Mouse (Mus musculus) bone marrow macrophage, adult 2 months (primary cell): ENCODE measurements around the gene Lig3. TPM values are rescaled to one million over a fixed set of nuclear protein-coding genes. Genes with fewer than 3 reads are reported as not detected.

Source experiments
- H3K27ac ChIP-seq: 2 replicates; pipeline ENCODE4 v1.5.1; 2012; ENCODE audit warnings: low read depth, low read length; ENCODE audit not compliant: insufficient read depth
- H3K4me1 ChIP-seq: 2 replicates; pipeline ENCODE4 v1.6.1; 2012; ENCODE audit warnings: low read length; ENCODE audit not compliant: control insufficient read depth, insufficient read depth
- H3K4me3 ChIP-seq: 2 replicates; pipeline ENCODE4 v1.5.1; 2012; ENCODE audit warnings: mild to moderate bottlenecking, low read length, moderate library complexity; ENCODE audit not compliant: insufficient read depth
- CTCF ChIP-seq: IDR thresholded peaks from 2 replicates; pipeline ENCODE4 v1.5.1; 2012; ENCODE audit warnings: low read depth, mild to moderate bottlenecking, low read length, moderate library complexity
- POLR2A ChIP-seq: IDR thresholded peaks from 2 replicates; pipeline ENCODE4 v1.6.1; 2012; ENCODE audit warnings: mild to moderate bottlenecking, low read depth, low read length, borderline replicate concordance
- polyA plus RNA-seq: library from polyadenylated mRNA; stranded (reverse); fragments of >200 nt; gene quantifications from 2 replicates; pipeline ENCODE4 v1.2.4, GENCODE M21; 2012; ENCODE audit not compliant: missing spikeins, insufficient read depth, insufficient read length

Gene Lig3
- 6.6 and 9.0 TPM in 2 replicates for polyA plus RNA-seq

DNA sequence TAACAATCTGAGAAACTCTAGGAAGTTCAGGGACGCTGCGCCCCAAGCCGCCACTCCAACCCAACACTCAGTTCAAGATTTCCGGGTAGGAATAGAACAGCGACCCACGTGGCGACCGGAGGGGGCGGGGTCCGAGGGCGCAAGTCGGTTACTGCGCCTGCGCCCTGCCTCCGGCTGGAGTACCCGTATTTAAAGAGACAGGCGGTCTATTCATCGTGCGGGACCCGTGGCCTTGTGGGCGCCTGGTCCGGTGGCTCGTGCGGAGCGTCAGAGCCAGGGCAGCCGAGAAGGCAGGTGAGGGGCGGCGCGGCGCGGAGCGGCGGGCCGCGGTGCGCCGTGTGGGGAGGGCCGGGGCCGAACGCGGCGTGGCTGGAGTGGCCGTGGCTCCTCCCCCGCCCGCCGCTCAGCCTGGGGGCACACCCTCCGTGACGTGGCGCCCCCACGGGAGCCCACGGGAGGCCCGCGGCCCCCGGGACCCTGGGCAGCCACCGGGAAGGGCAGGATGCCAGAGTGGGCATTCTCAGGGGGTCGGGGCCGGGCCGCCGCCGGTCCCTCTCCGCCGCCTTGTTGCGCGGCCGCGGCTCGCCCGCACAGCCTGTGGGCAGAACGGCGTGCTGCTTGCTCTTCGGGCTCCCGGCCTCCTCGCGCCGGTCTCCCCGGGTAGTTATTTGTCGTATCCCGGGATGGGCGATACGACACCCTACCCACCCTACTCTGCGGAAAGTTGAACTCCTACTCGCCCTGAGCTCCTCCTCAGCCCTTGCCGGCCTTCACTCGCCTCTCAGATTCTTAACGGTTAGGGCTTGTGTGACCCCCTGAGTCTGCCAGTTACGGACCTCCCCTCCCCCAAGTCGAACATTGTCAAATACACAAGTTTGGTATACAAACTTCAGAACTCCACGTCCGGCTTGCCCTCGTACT lies at the start of gene Lig3:
Gene Lig3 (plus strand): TSS at position 126 of the 921 bp plus-strand sequence.
- Histone ChIP-seq H3K4me1 (peaks cover 17% of the 10 kb centered on the region), H3K27ac (peak within 1 kb of the TSS; percentile 83), H3K4me3 (peak within 1 kb of the TSS; percentile 76)
- TF ChIP-seq CTCF (no peak), POLR2A (no peak)

DNA sequence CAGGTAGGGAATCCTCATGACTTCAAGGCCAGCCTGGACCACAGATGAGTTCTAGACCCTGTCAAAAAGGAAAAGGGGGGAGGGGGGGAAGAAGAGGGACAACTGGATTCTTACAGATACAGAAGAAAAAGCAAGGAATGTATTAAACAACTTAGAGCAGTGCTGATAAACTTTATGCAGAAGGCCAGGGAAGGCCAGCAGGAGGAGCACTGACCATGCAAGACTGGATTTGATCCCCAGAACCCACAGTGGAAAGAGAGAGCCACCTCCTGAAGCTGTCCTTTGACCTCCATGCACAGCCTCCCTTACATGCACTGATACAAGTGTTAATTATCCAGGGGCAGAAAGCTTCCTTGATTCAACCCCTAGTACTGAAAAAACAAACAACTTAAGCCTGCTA lies 46.7 kb upstream of the Lig3 start:
- no peak overlapping the region for H3K4me3 ChIP-seq
- H3K4me1 ChIP-seq: no peaks in the 10 kb centered on the region
- no peak overlapping the region for H3K27ac ChIP-seq
- TF ChIP-seq POLR2A: no peak
- TF ChIP-seq CTCF: no peak

DNA sequence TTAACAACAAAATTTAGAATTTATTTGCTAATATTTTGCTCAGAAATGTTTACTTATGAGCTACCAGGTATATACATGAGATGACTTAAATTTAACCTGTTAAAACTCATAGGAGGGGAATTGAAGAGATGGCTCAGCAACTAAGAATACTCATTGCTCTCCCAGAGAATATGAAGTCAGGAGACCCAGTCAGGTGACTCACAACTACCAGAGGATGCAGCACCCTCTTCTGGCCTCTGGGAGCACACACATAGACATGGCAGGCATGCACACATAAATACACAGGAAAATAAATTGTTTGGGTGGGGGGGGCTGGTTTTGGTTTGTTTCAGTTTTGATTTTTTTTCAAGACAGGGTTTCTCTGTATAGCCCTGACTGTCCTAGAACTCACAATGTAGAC lies 41.9 kb upstream of the Lig3 start:
- no peak for TF ChIP-seq CTCF
- no peak for TF ChIP-seq POLR2A
- Histone ChIP-seq H3K4me1 (no peaks in the 10 kb centered on the region), H3K4me3 (no peak overlapping the region), H3K27ac (no peak overlapping the region)

DNA sequence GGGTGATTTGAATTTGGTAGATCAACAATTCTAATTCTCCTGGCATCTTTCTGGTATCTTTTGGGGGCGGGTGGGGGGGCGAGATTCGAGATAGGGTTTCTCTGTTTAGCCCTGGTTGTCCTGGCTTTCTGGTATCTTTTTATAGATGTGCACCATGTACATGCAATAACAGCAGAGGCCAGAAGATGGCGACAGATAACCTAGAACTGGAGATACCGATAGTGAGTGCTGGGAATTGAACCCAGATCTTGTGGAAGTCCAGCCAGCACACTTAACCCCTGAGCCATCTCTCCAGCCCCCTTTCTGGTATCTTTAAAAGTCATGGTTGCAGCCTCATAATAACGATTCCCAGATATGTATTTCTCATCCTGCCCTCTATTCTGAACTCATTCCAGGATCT lies 34.8 kb upstream of the Lig3 start:
- no peak for TF ChIP-seq POLR2A
- peak; percentile 78; the same call in 1 of the 2 replicates for TF ChIP-seq CTCF
- no peaks in the 10 kb centered on the region for H3K4me1 ChIP-seq
- H3K4me3 ChIP-seq: no peak overlapping the region
- H3K27ac ChIP-seq: no peak overlapping the region

DNA sequence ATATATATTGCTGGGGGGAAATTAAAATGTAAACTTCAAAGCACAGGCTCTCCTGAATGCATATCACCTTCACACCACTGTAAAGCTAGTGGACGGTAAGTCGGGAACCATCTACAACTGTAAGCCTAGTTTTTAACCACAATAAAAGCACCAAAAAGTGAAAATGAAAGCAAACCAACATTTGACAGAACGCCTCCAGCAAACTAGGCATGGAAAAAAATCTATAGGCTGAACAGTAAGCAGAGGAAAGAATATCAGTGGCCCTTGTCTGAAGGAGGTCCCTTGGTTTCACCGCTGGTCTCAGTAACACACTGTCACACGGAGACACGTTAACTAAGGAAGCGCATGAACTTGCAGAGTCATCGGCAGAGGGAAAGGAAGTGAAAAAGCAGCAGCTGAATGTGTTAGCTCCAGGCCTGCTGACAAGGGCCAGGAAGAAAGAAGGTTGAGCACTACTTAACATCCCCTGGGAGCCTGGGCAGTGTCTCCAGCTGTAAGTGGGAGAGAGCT lies 34.0 kb upstream of the Lig3 start:
- TF ChIP-seq POLR2A (no peak), CTCF (no peak)
- Histone ChIP-seq H3K27ac (peak overlapping the region; percentile 82), H3K4me3 (peak overlapping the region; percentile 54), H3K4me1 (no peaks in the 10 kb centered on the region)

DNA sequence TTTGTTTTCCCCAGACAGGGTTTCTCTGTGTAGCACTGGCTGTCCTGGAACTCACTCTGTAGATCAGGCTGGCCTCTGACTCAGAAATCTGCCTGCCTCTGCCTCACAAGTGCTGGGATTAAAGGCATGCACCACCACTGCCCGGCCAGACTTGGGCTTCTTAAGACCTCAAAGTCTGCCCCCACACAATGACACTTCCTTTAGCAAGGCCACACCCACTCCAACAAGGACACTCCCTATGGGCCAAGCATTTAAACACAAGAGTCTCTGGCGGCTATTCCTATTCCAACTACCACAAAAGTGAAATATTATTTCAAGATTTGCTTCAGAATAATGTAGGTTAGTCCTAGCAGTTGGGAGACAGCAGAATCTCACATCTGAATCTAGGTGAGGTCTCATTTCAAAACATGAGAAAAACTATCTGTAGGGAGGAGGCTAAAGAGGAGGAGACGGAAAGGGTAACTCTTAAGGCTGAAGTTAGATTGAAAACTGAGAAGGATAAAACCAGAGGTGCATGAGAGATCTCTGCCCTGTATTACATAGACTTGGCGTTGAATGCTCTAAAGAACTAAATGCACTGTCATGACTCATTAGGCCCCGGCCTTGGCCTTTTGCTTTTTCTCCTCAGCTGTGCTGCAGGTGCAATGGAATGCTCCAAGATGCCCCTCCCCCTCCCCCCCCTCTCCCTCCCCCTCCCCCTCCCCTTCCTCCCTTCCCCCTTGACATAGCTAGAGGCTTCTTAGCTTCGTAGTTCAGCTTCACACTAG lies 28.4 kb upstream of the Lig3 start:
- Histone ChIP-seq H3K4me3 (no peak overlapping the region), H3K4me1 (no peaks in the 10 kb centered on the region), H3K27ac (no peak overlapping the region)
- TF ChIP-seq POLR2A (no peak), CTCF (no peak)

DNA sequence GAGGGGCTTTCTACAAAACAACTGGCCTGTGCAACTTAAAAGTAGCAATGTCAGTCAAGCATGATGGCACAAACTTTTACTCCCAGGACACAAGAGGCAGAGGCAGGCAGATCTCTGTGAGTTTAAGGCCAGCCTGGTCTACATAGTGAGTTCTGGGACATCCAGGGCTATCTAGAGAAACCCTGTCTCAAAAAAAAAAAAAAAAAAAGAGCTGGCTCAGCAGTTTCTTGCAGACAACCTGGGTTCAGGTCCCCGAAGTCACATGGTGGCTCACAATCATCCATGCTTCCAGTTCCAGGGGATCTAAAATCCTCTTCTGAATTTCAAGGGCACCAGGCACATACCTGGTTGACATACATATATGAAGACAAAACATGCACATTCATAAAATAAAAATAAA lies 25.0 kb upstream of the Lig3 start:
- Histone ChIP-seq H3K4me1 (no peaks in the 10 kb centered on the region), H3K4me3 (no peak overlapping the region), H3K27ac (no peak overlapping the region)
- TF ChIP-seq POLR2A: no peak
- TF ChIP-seq CTCF: no peak

DNA sequence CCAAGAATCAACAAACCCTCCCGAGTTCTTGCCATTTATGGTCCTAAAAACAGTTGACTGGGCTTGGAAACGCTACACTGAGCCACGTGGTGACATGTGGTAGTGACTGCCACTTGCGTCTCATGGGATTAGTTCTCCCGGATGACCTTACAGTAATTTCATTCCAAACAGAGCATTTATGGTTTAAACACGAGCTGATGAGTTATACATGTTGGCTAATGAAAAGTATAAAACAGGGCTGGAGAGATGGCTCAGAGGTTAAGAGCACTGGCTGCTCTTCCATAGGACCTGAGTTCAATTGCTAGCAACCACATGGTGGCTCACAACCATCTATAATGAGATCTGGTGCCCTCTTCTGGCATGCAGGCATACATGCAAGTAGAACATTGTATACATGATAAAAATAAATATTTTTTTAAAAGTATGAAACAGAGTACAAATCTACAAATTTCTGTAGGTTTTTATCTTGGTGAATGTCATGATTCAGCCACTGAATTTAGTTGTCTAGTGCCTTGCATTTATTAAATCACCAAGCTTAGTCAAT lies 18.6 kb upstream of the Lig3 start:
- TF ChIP-seq CTCF (no peak), POLR2A (no peak)
- Histone ChIP-seq H3K4me1 (peaks cover 4% of the 10 kb centered on the region), H3K4me3 (no peak overlapping the region), H3K27ac (no peak overlapping the region)

DNA sequence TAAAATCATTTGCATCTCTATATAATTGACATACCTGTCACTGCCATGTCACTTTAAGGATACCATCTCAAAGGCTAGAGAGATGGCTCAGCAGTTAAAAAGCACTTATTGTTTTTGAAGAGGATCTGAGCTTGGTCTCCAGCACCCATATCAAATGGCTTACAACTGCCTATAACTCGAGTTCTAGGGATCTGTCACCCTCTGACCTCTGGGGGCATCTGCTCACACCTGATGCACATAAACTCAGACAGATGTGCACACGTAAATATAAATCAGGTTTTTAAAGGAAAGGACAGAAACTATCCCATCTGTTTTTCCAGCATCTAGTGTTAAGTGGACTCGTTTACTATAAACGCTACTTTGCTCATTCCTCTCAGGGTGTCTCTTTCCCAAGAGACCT lies 17.6 kb upstream of the Lig3 start:
- peak overlapping the region; percentile 88 for H3K4me3 ChIP-seq

More for the DNA sequence above, 17.6 kb upstream of the Lig3 start:
- H3K27ac ChIP-seq: peak overlapping the region; percentile 61
- H3K4me1 ChIP-seq: peaks cover 4% of the 10 kb centered on the region
- no peak for TF ChIP-seq CTCF
